Mouse (Mus musculus) natural killer cell, adult 2 months (primary cell): ENCODE results near the gene Gm4141.
"Not testable (repeated sequence)": the region's sequence is repeated elsewhere in the genome, so short reads cannot be mapped to it uniquely, and the experiment has no call there.

Experiments
- DNase-seq, 2 experiments: peaks; one replicate each; pipeline ENCODE4 v3.0.0; 2022; ENCODE audit warnings: low spot score in 2 of 2

The Gm4141 gene

DNA sequence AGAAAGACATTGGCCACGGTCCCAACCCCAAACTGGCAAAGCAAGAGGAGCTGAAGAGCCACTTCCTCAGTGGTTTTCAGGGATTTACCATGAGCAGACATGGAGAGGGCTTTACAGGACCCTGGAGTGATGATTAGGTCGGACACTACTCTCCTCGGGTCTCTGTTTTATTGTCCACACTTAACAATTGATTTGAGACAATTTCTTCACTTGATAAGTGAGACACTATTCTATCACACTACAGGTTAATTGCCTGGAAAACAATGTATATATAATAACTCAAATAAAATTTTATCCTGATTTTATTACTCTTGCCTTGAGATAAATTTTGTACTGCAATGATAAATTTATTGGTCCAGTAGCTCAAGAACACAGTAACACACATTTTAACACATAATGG, at the start of gene Gm4141:
Gm4141 (minus strand) TSS at position 101 of the 400 bp plus-strand sequence.
- DNase-seq: not testable (repeated sequence)

- not testable (repeated sequence) for DNase-seq
Measured at GRCm38 (mm10) chr7:20598921-20599320, 22.9 kb upstream of the Gm4141 start, which contains the start of gene Gm4513. Gm4513 (minus strand) TSS chr7:20599021.

GRCm38 (mm10) chr7:20545657-20546056, 30.4 kb downstream of the Gm4141 start, which contains the start of gene Gm5726:
Gm5726 (minus strand) TSS chr7:20545757.
- not testable (repeated sequence) for DNase-seq

DNA sequence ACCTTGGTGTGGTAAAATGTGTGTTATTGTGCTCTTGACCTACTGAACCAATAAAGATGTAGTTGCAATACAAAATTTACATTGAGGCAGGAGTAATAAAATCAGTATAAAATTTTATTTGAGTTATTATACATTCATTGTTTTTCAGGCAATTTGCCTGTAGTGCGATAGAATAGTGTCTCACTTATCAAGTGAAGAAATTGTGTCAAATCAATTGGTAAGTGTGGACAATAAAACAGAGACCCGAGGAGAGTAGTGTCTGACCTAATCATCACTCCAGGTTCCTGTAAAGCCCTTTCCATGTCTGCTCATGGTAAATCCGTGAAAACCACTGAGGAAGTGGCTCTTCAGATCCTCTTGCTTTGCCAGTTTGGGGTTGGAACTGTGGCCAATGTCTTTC, 42.5 kb downstream of the Gm4141 start, which contains the start of gene Vmn1r104:
Vmn1r104 (plus strand) TSS at position 301 of the 400 bp plus-strand sequence.
- DNase-seq: not testable (repeated sequence)
